Mouse (Mus musculus) urinary bladder, postnatal 36 days (tissue): ENCODE data around the gene Atg4a.

Experiments
- DNase-seq, 2 experiments: peaks; one replicate each; pipeline ENCODE4 v3.0.0; 2022; ENCODE audit warnings: low spot score in 2 of 2, mixed read lengths in 1 of 2

The Atg4a gene

GRCm38 (mm10) chrX:140956272-140956940 lies at the start of gene Atg4a, which contains the start of gene Psmd10:
Gene Atg4a (plus strand): TSS chrX:140956907.
Gene Psmd10 (minus strand): TSS chrX:140956728.
- DNase-seq: peak; percentile 77 to 88

GRCm38 (mm10) chrX:140907360-140907759 lies 49.3 kb upstream of the Atg4a start, which contains the start of gene Vsig1:
Gene Vsig1 (plus strand): TSS chrX:140907608.
- no peak for DNase-seq

- DNase-seq: no peak
Measured at GRCm38 (mm10) chrX:140921321-140921720, 35.4 kb upstream of the Atg4a start.

GRCm38 (mm10) chrX:140932066-140932465 lies 24.6 kb upstream of the Atg4a start:
- no peak for DNase-seq

- DNase-seq: no peak
Measured at GRCm38 (mm10) chrX:140933263-140933662, 23.4 kb upstream of the Atg4a start.

DNA sequence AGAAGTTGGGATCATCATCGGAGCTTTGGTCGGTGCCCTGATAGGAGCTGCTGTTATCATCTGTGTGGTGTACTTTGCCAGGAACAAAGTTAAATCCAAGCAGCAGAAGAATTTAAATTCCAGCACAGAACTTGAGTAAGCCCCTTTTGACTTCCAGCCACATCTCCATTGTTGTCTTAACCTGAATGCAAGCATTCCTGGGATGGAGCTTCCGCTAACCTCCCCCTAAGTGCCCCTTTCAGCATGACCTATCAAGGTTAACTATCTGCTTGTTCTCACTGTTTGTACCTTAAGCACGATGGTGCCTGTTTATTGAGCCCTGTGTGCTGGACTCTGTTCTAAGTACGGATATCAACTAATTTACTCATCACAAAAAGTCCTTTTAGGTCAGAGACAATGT lies 20.4 kb upstream of the Atg4a start:
- DNase-seq: no peak

- DNase-seq: no peak
Measured at GRCm38 (mm10) chrX:140953618-140954017, 3.1 kb upstream of the Atg4a start.

DNA sequence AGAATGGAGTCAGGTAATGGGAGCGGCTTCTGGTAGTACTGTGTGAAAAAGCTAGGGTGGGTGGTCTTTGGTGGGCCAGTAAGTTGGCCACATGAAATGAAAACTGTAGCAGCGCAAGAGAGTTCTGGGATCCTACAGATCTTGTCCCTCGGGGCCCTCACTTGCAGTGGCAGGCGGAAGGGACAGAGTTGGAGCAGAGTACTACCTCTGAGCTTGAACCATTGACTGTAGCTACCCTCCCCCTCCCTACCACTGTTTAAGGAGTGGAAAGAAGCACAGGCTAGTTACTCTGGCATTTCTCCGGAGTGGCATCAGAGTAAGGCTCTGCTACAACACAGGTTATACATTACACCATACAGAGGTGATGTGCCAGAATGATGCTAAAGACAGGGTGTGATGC lies 252 bp downstream of the Atg4a start:
- no peak for DNase-seq

GRCm38 (mm10) chrX:140978943-140979342 lies 22.2 kb downstream of the Atg4a start:
- no peak for DNase-seq

DNA sequence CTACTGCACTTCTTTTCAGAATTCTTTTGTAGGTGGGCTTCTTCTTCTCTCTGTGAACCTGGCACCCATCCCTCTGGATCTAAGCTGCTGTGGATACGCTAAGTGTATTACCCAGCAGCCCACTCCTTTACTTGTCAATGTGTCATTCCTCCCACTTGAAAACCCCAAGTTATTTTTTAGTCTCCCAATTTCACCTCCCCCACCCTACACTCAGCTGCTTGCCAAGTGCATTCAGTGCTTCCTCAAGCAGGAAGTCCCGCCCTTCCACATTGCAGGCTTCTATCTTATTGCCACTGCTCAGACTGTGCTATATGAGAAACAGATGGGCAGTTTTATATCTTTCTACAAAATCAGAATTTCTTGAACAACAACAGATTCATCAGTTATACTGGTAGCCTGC lies 22.8 kb downstream of the Atg4a start:
- no peak for DNase-seq

GRCm38 (mm10) chrX:140980163-140980562 lies 23.5 kb downstream of the Atg4a start:
- DNase-seq: no peak

DNA sequence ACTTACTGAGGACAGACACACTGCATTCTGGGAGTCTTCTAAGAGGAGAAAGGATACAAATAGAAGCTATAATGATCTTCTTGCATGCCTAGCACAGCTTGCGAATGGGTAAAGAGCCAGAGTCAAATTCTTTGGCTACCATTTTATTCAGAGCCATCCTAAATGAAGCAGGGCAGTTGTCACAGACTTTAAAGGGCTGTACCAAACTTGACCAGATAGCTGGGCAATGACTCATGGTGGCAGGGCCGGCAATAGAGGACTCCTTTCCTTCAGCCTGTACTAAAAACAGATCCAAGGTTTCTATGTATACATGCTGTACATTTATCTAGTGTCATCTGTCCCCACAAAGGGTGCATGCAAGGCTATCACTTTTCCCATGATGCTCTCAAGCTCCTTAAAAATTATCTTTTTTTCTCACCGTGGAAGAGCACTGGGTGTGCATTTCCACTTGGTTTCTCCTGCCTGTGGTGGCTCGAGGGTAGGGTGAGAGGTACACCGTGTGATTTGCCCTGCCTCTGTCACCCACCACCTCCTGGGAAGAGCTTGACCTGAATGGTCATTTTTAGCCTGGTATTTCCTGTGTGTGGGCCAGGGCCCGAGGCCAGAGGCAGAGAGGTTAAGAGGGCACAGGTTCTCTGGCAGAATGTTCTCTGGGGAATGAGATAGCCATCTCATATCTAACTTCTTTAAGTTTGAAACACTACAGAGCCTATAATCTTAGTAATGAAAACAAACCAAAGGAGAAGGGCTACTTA lies 26.7 kb downstream of the Atg4a start:
- DNase-seq: no peak

- DNase-seq: no peak
Measured at GRCm38 (mm10) chrX:140984795-140985194, 28.1 kb downstream of the Atg4a start.

- DNase-seq: no peak
Measured at GRCm38 (mm10) chrX:140985256-140985655, 28.5 kb downstream of the Atg4a start.

DNA sequence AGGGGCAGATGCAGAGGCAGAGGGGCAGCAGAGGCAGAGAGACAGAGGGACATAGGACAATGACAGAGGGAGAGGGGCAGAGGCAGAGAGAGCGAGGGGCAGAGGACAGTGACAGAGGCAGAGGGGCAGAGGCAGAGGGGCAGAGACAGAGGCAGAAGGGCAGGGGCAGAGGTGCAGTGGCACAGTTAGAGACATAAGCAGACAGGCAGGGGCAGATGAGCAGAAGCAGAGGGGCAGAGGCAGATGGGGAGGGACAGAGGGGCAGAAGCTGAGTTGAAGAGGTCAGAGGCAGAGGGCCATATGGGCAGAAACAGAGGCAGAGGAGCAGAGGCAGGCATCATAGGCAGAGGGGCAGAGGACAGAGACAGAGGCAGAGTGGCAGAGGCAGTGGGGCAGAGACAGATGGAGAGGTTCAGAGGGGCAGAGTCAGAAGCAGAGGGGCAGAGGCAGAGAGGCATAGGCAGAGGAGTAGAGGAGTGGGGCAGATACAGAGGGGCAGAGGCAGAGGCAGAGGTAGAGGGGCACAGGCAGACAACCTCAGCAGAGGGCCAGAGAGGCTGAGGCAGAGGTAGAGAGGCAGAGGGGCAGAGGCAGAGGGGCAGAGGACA lies 40.3 kb downstream of the Atg4a start:
- DNase-seq: no peak

GRCm38 (mm10) chrX:140997912-140998545 lies 41.3 kb downstream of the Atg4a start:
- no peak for DNase-seq

DNA sequence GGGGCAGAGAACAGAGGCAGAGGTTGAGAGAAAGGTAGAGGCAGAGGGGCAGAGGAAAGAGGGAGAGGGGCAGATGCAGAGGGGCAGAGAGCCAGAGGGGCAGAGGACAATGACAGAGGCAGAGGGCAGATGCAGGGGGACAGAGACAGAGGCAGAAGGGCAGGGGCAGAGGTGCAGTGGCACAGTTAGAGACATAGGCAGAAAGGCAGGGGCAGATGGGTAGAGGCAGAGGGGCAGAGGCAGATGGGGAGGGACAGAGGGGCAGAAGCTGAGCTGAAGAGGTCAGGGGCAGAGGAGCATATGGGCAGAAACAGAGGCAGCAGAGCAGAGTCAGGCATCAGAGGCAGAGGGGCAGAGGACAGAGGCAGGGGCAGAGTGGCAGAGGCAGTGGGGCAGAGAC lies 42.2 kb downstream of the Atg4a start:
- no peak for DNase-seq

GRCm38 (mm10) chrX:141149705-141150104 lies 193.0 kb downstream of the Atg4a start:
- DNase-seq: no peak

GRCm38 (mm10) chrX:141150290-141150689 lies 193.6 kb downstream of the Atg4a start:
- DNase-seq: no peak

DNA sequence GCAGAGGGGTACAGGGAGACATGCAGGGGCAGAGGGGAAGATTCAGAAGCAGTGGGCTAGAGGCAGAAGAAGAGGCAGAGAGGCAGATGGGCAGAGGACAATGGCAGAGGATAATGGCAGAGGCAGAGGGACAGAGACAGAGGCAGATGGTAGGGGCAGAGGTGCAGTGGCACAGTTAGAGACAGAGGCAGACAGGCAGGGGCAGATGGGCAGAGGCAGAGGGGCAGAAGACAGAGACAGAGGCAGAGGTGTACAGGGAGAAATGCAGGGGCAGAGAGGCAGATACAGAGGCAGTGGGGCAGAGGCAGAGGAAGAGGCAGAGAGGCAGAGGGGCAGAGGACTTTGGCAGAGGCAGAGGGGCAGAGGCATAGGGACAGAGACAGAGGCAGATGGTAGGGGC lies 194.5 kb downstream of the Atg4a start:
- DNase-seq: no peak

DNA sequence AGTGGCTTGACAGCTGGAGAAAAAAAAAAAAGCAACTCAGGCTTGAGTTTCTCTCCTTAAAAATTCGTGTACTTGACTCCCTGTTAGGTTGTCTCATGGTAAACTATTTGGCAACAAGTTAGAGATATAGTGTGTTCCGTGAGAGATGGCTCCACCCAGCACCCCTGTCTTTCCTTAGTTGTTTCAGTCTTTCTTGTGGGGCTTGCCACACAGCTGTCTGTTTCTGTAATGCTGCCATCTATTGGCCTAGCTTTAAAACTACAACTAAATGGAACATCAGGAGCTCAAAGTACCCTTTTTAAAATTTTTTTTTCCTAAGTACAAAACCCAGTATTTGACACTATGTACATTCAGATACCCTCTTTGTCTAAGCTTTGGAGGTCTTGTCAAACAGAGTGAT lies 200.0 kb downstream of the Atg4a start:
- DNase-seq: no peak

DNA sequence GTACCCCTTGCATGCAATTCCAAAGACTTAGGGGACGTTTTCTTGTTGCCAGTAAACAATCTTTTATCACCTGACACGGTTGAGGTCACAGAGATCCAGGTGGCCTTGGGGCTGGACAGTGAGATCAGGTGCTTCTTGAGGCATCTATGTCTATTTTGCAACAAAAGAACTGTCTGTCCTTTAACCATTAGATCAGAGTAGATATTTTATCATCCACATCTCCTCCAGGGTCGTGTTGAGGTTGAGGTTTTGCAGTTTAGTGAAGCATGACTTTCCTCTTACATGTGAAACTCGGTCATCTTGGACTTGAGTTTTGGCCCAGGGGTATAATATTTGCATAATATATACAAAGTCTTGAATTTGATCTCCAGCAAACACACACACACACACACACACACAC lies 200.9 kb downstream of the Atg4a start:
- DNase-seq: no peak
